Mouse (Mus musculus) spleen, adult 2 months (tissue): ENCODE measurements around the gene Ube2m.

Experiments used
- CTCF ChIP-seq: fragments of 200-500 bp; IDR thresholded peaks from 2 replicates; pipeline ENCODE4 v1.5.1; 2011; ENCODE audit warnings: mild to moderate bottlenecking, inconsistent platforms; ENCODE audit not compliant: insufficient read depth, insufficient read length, insufficient replicate concordance; ENCODE audit errors: extremely low read depth
- POLR2A ChIP-seq: fragments of 200-500 bp; IDR thresholded peaks from 2 replicates; pipeline ENCODE4 v1.6.1; 2011; ENCODE audit warnings: low read depth, low read length, inconsistent platforms

DNA sequence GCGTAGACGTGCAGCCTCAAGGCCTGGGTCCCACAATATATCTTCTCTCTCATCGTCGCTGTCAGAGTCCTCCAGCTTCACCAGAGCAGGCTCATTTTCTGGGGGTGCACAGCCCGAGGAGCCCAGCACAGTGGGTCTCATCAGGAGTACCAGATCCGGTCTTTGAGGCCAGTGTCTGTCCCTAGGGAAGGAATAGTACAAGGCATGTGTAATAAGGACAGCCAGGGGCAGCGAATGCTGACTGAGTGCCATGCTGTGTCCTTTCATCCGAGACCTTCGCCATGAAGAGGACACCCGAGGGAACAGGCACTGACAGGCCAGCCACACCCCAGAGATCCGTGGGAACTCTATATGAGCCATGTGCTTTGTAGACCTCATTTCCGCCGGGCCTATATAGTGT, 14.9 kb upstream of the Ube2m start:
- no peak for TF ChIP-seq CTCF
- no peak for TF ChIP-seq POLR2A
